Mouse (Mus musculus) kidney, embryonic 15.5 days (tissue): ENCODE results near the gene Proser3. TPM values are rescaled to one million over a fixed set of nuclear protein-coding genes. Genes with fewer than 3 reads are reported as not detected.
A peak's percentile ranks its signal among the peaks of the same experiment; 100 is the strongest.

ENCODE experiments used
- ATAC-seq: fragments of 200-750 bp; cut with Nextera tagmentation; replicated peaks from 2 replicates; pipeline ENCODE4 v1.8.0; 2017; ENCODE audit warnings: moderate TSS enrichment; ENCODE audit not compliant: low FRiP score
- H3K27ac ChIP-seq: fragments of 300-500 bp; sonication (generic); 2 replicates; pipeline ENCODE4 v1.5.1; 2015; ENCODE audit warnings: mild to moderate bottlenecking, inconsistent platforms
- H3K27me3 ChIP-seq: fragments of 300-500 bp; sonication (generic); 2 replicates; pipeline ENCODE4 v1.6.1; 2015; ENCODE audit warnings: inconsistent platforms
- H3K36me3 ChIP-seq: fragments of 300-500 bp; sonication (generic); 2 replicates; pipeline ENCODE4 v1.6.1; 2015; ENCODE audit warnings: inconsistent platforms
- H3K4me1 ChIP-seq: fragments of 300-500 bp; sonication (generic); 2 replicates; pipeline ENCODE4 v1.6.1; 2015; ENCODE audit warnings: inconsistent platforms
- H3K4me2 ChIP-seq: fragments of 300-500 bp; sonication (generic); 2 replicates; pipeline ENCODE4 v1.6.1; 2015; ENCODE audit warnings: moderate library complexity, mild to moderate bottlenecking, inconsistent platforms
- H3K4me3 ChIP-seq: fragments of 300-500 bp; sonication (generic); replicated peaks from 2 replicates; pipeline ENCODE4 v1.5.1; 2015; ENCODE audit warnings: mild to moderate bottlenecking, inconsistent platforms
- H3K9ac ChIP-seq: fragments of 300-500 bp; sonication (generic); 2 replicates; pipeline ENCODE4 v1.6.1; 2015; ENCODE audit warnings: mild to moderate bottlenecking, inconsistent platforms
- H3K9me3 ChIP-seq: fragments of 300-500 bp; sonication (generic); replicated peaks from 2 replicates; pipeline ENCODE4 v1.6.1; 2016; ENCODE audit warnings: inconsistent platforms
- WGBS: fragments of 180-500 bp; shearing (Covaris S2); methylation state at CpG from one replicate; pipeline ENCODE4 v1.1.7; 2015; ENCODE audit warnings: mixed read lengths; 5-methylcytosine and 5-hydroxymethylcytosine counted together
- polyA plus RNA-seq: library from polyadenylated mRNA; unstranded; fragments of >200 nt; fragmentation: Nextera tagmentation; extraction: Ambion mirVana; gene quantifications from 2 replicates; pipeline ENCODE4 v1.2.1, GENCODE M21; 2015

Gene Proser3
- polyA plus RNA-seq, 1 experiment from 2014 or later = 14.1 TPM

DNA sequence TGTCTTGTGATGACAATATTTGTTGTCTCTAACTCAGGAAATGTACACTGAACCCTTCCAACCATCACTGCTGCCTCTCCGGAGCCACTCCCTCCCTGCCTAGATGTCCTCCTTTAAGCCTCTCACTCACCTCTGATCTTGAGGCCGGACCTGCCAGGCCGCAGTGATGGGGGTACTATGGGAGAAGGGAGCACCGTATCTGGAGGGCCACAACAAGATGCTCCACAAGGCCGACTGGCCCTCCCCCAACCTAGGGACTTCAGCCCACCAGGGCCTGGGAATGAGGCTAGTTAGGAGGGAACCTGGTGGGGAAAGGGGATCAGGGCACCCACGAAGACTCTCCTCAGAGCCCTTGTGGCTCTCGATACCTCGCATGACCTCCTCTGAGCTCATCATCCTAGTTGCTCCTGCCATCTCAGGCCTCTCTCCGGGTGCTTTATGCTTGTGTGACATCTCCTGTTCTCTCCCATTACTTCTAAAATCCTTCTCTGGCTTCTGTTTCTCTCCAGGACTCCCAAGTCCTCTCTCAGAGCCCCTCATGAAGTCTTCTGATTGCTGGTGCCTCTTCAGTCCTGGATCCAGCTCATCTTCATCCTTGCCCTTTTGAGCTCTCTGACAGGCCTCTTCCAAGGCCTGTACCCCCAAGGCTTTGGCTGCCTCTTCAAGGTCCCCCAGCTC lies 39.0 kb upstream of the Proser3 start:
- Histone ChIP-seq H3K27ac (no peak overlapping the region), H3K4me2 (no peak overlapping the region), H3K4me3 (no peak overlapping the region), H3K9ac (no peak overlapping the region; the same call in 1 of the 2 replicates), H3K27me3 (0 out of 2 replicates have a peak, but pooled peaks cover 3% of the 10 kb centered on the region), H3K9me3 (no peaks in the 10 kb centered on the region), H3K4me1 (peaks cover 26% of the 10 kb centered on the region), H3K36me3 (peaks cover 6% of the 10 kb centered on the region)
- 89% methylated on average over 9 of the region's 9 CpGs for WGBS
- ATAC-seq = no peak

DNA sequence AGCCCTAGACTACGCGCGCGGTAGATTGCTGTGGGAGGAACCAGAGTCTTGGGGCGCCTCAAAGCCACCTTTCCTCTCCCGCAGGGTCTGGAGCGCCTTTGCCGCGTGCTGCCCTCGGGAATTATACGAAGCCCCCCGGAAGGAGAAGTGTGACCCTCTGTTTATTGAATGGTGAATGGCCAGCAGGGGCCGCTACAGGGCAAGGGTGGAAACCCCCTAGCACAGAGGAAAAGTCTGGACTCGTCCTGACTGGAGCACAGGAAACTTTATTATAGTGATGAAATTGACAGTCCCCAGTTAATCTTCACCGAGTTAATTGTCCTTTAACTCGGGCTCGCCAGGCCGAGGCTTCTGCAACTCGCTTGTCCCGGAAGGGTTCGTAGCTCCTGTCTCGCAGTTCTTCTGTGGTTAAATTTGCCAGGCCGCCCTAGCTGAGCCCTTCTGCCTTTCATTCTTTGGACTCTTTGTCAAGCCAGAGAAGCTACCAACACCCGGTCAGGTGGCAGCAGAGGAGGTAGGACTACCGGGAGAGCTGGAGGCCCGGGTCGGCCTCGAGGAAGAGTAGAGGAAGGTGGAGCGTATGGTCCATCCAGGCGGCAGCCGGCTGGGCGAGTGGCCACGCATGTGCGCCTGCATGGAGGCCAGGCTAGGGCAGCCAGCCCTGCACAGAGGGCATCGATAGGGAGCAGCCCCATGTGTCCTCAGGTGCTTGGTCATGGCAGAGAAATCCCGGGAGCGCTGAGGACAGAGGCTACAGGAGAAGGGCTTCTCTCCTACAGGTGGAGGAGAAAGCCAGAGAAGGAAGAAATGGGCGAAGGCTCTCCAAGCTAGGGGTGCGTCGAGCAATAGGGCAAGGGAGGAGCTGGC lies 37.6 kb upstream of the Proser3 start:
- Histone ChIP-seq H3K36me3 (peaks cover 20% of the 10 kb centered on the region), H3K4me3 (peak overlapping the region; percentile 72), H3K9ac (peak overlapping the region; percentile 97), H3K4me2 (peak overlapping the region; percentile 90), H3K9me3 (no peaks in the 10 kb centered on the region), H3K4me1 (peaks cover 26% of the 10 kb centered on the region), H3K27me3 (0 out of 2 replicates have a peak, but pooled peaks cover 3% of the 10 kb centered on the region), H3K27ac (peak overlapping the region; percentile 94)
- peak; percentile 72 for ATAC-seq
- 25% methylated on average over 40 of the region's 40 CpGs for WGBS

DNA sequence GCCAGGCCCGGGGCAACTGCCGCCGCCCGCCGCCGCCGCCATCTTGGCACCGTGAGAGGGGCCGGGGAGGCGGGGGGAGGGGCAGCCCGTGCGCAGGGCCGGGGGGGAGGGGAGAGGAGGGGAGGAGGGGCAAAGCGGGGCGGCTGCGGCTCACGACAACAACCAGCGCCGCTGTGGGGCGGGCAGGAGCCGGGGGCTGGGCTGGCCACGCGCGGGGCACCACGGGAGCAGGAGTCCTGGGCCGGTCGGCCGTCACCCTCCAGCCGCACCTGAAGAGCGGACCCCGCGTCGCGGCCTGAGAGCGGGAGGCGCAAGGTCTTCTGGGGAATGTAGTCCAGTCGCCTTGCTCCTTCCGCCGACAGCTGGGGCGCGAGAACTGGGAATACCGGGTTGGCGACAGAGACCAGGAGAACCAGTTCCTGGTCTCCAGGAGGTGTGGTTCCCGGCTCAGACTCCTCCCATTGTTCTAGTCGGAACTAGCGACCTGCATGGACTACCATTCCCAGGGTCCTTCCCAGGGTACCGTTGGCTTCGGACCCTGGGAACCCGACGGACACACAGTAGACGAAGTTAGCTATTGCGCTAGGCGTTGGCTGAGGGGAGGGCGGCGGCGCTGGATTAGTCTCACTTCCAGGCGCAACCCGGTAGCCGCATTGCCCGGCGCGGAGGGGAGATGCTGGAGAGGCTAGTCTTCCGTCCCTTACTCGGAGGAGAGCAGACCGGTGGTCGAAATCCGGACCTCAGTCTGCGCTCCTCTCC lies 36.8 kb upstream of the Proser3 start, which contains the start of gene Kmt2b:
Gene Kmt2b, minus strand, starts transcription at position 51 of the 759 bp plus-strand sequence.
- Histone ChIP-seq H3K4me3 (peak within 1 kb of the TSS; percentile 72), H3K9me3 (no peaks in the 10 kb centered on the region), H3K27me3 (no peaks in the 10 kb centered on the region), H3K4me1 (peaks cover 26% of the 10 kb centered on the region), H3K27ac (peak within 1 kb of the TSS; percentile 94), H3K36me3 (peaks cover 28% of the 10 kb centered on the region), H3K4me2 (peak within 1 kb of the TSS; percentile 90), H3K9ac (peak within 1 kb of the TSS; percentile 97)
- under 1% methylated on average over 54 of the region's 68 CpGs for WGBS
- ATAC-seq = peak; percentile 97

DNA sequence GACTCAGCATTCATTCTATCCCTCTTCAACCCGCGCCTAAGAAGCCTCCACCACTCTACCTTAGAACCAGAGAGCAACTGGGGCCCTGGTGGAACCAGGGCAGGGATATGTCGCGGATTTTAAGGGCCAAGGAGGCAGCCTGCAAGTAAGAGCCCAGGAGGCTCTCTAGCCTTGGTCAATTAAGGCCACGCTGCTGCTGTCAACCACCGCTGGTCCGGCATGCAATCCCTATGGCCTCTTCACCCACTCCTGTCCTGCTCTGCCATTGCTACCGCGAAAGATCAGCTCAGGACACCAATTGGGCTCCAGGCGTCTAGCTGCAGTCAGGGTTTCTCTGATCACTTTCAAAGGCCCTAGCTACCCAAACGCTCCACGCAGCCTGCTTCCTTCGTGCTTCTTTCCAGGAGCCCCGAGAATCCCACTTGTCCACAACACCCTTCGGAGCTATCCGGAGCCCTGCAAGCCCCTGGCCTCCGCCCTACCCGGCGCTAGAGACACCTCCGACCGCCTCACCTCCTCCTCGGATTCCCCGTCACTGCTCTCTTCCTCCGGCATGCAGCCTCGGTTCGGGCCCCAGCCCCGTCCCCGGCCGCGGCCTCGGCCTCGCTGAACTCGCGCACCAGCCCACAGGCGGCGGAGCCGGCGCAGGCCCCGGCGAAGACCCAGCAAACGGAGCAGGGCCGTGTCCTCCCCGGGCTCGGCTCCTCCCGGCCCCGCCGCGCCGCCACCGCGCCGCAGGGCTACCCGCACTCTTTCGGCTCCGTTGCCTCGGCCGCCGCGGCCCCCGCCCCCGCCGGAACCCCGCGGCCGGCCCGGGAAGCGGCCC lies 36.0 kb upstream of the Proser3 start:
- WGBS = under 1% methylated on average over 66 of the region's 67 CpGs
- Histone ChIP-seq H3K4me3 (peak overlapping the region; percentile 72), H3K4me1 (peaks cover 26% of the 10 kb centered on the region), H3K27me3 (no peaks in the 10 kb centered on the region), H3K9me3 (no peaks in the 10 kb centered on the region), H3K27ac (peak overlapping the region; percentile 94), H3K9ac (peak overlapping the region; percentile 97), H3K4me2 (peak overlapping the region; percentile 90), H3K36me3 (peaks cover 36% of the 10 kb centered on the region)
- peak; percentile 34 for ATAC-seq

DNA sequence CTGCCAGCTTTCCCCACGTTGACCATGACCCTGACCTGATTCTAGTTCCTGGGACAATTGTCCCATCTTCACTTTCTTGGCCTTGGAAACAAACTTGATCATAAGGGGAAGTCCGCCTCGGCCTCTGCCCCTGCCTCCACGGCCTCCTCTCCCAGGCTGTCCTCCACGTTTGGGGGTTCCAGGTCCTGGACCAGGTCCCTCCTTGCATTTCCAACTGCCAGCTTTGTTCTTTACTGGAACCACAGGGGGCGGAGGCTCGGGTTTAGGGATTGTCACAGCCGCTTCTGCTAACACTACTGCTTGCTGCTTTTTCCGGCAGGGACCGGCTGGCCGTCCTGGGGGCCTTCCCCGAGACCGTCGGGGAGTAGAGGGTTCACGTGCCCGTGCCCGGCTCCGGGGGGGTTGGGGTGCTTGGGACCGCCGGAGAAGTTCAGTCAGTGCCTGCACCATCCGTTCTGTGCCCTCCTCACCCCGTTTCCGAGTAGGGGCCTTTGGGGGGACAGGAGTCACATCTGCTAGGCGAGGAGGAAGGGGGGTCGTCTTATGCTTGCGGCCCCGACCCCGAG lies 34.4 kb upstream of the Proser3 start:
- Histone ChIP-seq H3K9me3 (no peaks in the 10 kb centered on the region), H3K4me2 (peak overlapping the region; percentile 90), H3K27me3 (no peaks in the 10 kb centered on the region), H3K36me3 (peaks cover 51% of the 10 kb centered on the region), H3K27ac (no peak overlapping the region), H3K4me3 (peak overlapping the region; percentile 72; the same call in 1 of the 2 replicates), H3K4me1 (peaks cover 26% of the 10 kb centered on the region), H3K9ac (no peak overlapping the region)
- ATAC-seq = no peak
- 89% methylated on average over 28 of the region's 28 CpGs for WGBS

DNA sequence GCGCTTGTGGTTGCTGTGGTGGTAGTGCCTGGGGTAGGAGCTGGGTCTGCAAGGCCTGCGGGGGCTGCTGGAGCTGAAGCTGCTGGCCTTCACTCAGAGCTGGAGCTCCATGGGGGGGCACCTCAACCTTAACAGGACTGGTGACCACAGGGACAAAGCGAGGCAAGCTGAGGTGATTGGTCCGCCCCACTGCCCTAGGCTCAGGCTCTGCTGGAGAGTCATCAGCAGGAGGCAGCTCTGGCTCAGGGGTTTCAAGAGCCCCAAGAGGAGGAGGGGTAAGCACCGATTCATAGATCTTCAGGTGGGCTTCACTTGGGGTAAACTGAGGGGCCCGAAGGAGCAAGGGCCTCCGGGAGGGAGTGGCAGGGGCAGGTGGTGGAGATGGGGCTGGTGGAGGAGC lies 33.1 kb upstream of the Proser3 start:
- H3K4me1 ChIP-seq = peaks cover 22% of the 10 kb centered on the region
- H3K36me3 ChIP-seq = peaks cover 65% of the 10 kb centered on the region
- WGBS = 97% methylated on average over 7 of the region's 7 CpGs
- H3K4me3 ChIP-seq = no peak overlapping the region
- no peak overlapping the region for H3K9ac ChIP-seq
- ATAC-seq = no peak
- no peak overlapping the region for H3K4me2 ChIP-seq
- no peaks in the 10 kb centered on the region for H3K27me3 ChIP-seq
- no peak overlapping the region for H3K27ac ChIP-seq
- no peaks in the 10 kb centered on the region for H3K9me3 ChIP-seq

DNA sequence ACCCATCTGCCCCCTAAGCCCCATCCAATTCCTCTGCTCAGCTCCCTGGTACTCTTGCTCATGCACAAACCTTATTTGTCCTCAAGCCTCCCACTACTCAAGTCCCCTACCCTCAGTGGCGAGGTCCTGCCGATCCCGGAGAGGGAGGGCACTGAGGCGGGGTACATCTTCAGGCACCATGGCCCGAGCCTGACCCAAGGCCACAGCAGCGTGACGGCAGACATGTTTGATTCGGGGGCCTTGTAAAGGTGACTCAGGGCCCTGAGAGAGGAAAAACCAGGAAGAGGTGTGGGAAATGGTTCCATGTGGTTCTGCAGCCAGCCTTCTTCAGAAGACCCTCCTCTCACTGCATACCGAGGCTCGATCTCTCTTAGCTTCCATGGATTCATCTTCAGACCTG lies 32.2 kb upstream of the Proser3 start:
- 85% methylated on average over 10 of the region's 10 CpGs for WGBS
- peaks cover 73% of the 10 kb centered on the region for H3K36me3 ChIP-seq

DNA sequence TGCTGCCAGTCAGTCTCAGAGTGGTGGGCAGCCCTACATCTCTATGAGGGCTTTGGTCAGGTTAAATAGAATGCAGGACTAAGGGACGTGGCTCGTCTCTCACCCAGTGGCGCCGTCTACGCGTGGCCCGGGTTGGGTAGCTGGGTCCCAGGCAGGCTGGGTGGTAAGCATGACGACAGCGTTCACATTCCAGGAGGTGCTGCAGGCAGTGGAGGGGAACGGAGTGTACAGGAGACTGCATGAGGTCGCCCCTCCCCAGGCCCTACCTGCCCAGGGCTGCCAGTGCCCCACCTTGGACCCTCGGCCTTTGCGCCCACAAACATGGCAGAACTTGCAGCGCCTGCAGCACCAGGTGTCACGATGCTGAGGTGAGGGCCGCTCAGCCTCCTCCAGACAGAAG lies 29.4 kb upstream of the Proser3 start:
- Histone ChIP-seq H3K9ac (no peak overlapping the region), H3K36me3 (peaks cover 100% of the 10 kb centered on the region)

More for the DNA sequence above, 32.2 kb upstream of the Proser3 start:
- H3K4me3 ChIP-seq = no peak overlapping the region
- no peak for ATAC-seq
- no peak overlapping the region for H3K4me2 ChIP-seq
- H3K27ac ChIP-seq = no peak overlapping the region
- H3K27me3 ChIP-seq = no peaks in the 10 kb centered on the region
- no peak overlapping the region for H3K9ac ChIP-seq
- peaks cover 15% of the 10 kb centered on the region for H3K4me1 ChIP-seq
- H3K9me3 ChIP-seq = no peaks in the 10 kb centered on the region

DNA sequence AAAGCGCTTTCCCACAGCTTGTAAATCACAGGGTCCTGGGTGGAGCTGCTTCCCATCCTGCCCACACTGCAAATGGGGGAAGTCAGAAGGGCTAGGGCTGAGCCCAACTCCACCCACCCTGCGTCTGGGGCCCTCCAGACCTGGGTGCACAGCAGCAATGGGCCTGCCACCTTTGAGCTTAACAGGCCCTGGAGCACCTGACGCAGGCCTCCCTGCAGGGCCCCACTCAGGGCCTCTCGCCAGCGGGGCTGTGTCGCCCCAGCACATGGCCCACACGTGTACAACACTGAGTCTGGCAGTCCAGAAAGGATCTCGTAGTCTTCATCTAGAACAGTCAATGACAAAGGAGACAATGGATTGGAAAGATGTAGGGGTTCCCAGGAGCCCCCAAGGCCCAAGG lies 27.9 kb upstream of the Proser3 start:
- WGBS = 94% methylated on average over 8 of the region's 8 CpGs
- ATAC-seq = no peak

More for the DNA sequence above, 29.4 kb upstream of the Proser3 start:
- no peak overlapping the region for H3K4me2 ChIP-seq
- no peaks in the 10 kb centered on the region for H3K27me3 ChIP-seq
- no peak; the same call in 1 of the 2 replicates for ATAC-seq
- whole genome bisulfite sequencing = 86% methylated on average over 16 of the region's 16 CpGs
- H3K9me3 ChIP-seq = no peaks in the 10 kb centered on the region
- no peak overlapping the region for H3K27ac ChIP-seq
- H3K4me1 ChIP-seq = peaks cover 3% of the 10 kb centered on the region; the same call in 1 of the 2 replicates
- H3K4me3 ChIP-seq = no peak overlapping the region

DNA sequence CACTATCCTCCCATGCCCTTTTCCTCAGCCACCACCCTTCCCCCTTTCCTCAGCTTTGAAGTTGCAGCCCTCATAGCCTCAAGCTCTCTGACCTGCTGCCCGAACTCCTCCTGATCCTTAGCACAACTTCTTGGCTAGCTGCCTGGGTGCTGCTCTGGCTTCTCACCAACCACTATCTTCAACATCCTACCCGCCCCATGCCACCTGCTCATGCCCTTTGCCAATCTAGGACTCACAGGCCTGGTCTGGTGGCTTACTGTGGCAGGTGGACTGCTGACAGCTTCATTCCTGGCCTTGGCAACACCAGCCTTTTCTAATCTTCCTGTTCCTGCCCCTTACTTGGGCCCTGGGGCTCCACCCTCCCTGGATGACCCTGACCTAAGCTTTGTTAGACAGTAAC lies 20.9 kb upstream of the Proser3 start:
- H3K9ac ChIP-seq = no peak overlapping the region
- H3K4me2 ChIP-seq = no peak overlapping the region
- ATAC-seq = no peak
- H3K4me3 ChIP-seq = no peak overlapping the region
- 74% methylated on average over 2 of the region's 2 CpGs for WGBS
- H3K9me3 ChIP-seq = no peaks in the 10 kb centered on the region
- peaks cover 98% of the 10 kb centered on the region for H3K36me3 ChIP-seq
- no peak overlapping the region for H3K27ac ChIP-seq
- no peaks in the 10 kb centered on the region for H3K4me1 ChIP-seq
- no peaks in the 10 kb centered on the region for H3K27me3 ChIP-seq

More for the DNA sequence above, 27.9 kb upstream of the Proser3 start:
- Histone ChIP-seq H3K4me3 (no peak overlapping the region), H3K27me3 (no peaks in the 10 kb centered on the region), H3K4me1 (no peaks in the 10 kb centered on the region), H3K36me3 (peaks cover 100% of the 10 kb centered on the region), H3K4me2 (no peak overlapping the region), H3K9me3 (no peaks in the 10 kb centered on the region), H3K27ac (no peak overlapping the region), H3K9ac (no peak overlapping the region)

DNA sequence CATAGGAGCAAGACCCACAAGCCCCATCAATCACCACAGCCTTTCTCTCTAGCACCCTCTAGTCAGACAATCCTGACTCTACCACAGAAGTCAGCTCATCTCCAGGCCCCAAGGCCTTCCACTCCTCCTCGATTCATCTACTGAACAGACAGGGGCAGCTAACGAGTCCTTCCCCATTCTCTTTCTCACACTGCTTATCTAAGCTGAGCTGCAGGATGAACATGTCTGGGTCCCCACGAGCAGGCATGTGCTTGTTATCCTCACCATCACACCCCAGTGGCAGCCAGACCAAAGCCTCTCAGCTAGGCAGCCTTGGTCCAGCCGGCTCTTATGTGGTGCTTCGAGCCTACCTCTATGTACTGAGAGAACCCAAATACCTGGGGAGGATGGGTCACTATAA lies 20.3 kb upstream of the Proser3 start:
- no peak for ATAC-seq

More for the DNA sequence above, 20.3 kb upstream of the Proser3 start:
- no peak overlapping the region for H3K9ac ChIP-seq
- H3K27ac ChIP-seq = no peak overlapping the region
- H3K27me3 ChIP-seq = no peaks in the 10 kb centered on the region
- no peak overlapping the region for H3K4me3 ChIP-seq
- H3K36me3 ChIP-seq = peaks cover 96% of the 10 kb centered on the region
- H3K9me3 ChIP-seq = no peaks in the 10 kb centered on the region
- H3K4me1 ChIP-seq = no peaks in the 10 kb centered on the region
- no peak overlapping the region for H3K4me2 ChIP-seq
- WGBS = 92% methylated on average over 5 of the region's 5 CpGs
